Mouse (Mus musculus) limb, embryonic 11.5 days (tissue): ENCODE measurements at regions not wholly inside any gene's neighbourhood (a gene's known extent, or its start where the extent isn't known, plus 50 kb on each side); places are given as distances from the start of the nearest gene placed in this dataset.

Source experiments
- ATAC-seq: fragments of 200-750 bp; cut with Nextera tagmentation; 2 replicates; pipeline ENCODE4 v1.8.0; 2017; ENCODE audit warnings: low read depth; ENCODE audit not compliant: insufficient number of reproducible peaks, low FRiP score, low TSS enrichment
- DNase-seq: peaks from one replicate; pipeline ENCODE4 v3.0.0-alpha.2; 2015; ENCODE audit warnings: low spot score
- H3K27ac ChIP-seq: fragments of 300-500 bp; sonication (generic); replicated peaks from 2 replicates; pipeline ENCODE4 v1.5.1; 2014; ENCODE audit warnings: low read depth, mild to moderate bottlenecking, low read length
- H3K27me3 ChIP-seq: fragments of 300-500 bp; sonication (generic); 2 replicates; pipeline ENCODE4 v1.6.1; 2014; ENCODE audit warnings: mild to moderate bottlenecking, low read length, mixed read lengths; ENCODE audit not compliant: control insufficient read depth, insufficient read depth
- H3K36me3 ChIP-seq: fragments of 300-500 bp; sonication (generic); 2 replicates; pipeline ENCODE4 v1.6.1; 2014; ENCODE audit warnings: mild to moderate bottlenecking, low read length, moderate library complexity, mixed read lengths; ENCODE audit not compliant: control insufficient read depth, insufficient read depth
- H3K4me1 ChIP-seq: fragments of 300-500 bp; sonication (generic); 2 replicates; pipeline ENCODE4 v1.6.1; 2014; ENCODE audit warnings: low read length, mixed read lengths; ENCODE audit not compliant: control insufficient read depth, insufficient read depth
- H3K4me2 ChIP-seq: fragments of 300-500 bp; sonication (generic); 2 replicates; pipeline ENCODE4 v1.6.1; 2014; ENCODE audit warnings: low read depth, mild to moderate bottlenecking, moderate library complexity; ENCODE audit not compliant: severe bottlenecking
- H3K4me3 ChIP-seq: fragments of 300-500 bp; sonication (generic); 2 replicates; pipeline ENCODE4 v1.5.1; 2014; ENCODE audit warnings: low read depth, low read length
- H3K9ac ChIP-seq: fragments of 300-500 bp; sonication (generic); 2 replicates; pipeline ENCODE4 v1.6.1; 2014; ENCODE audit warnings: mild to moderate bottlenecking, low read length
- H3K9me3 ChIP-seq: fragments of 300-500 bp; sonication (generic); 2 replicates; pipeline ENCODE4 v1.6.1; 2016; ENCODE audit warnings: low read length; ENCODE audit not compliant: control insufficient read depth
- WGBS: fragments of 180-500 bp; shearing (Covaris S2); extraction: QIAGEN DNeasy Blood & Tissue Kit; methylation state at CpG from one replicate; pipeline ENCODE4 v1.1.7; 2014; 5-methylcytosine and 5-hydroxymethylcytosine counted together

DNA sequence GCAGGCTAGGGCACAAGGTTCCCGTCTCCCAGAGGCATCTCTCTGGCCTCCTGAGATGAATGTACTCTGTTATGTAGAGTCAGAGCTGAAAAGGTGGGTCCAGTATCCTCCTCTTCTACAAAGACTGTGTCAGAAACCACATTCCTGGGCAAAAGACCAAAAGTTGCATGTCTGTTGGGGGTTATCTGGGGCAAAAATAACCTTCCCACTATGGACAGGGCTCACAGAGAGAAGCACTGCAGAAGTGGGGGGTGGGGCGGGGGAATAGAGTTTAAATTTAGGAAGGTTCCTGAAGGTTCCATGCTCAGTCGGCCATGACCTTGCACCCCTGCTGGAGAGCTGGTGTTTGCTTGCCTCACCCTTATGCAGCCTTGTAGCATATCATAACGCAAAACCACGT, 165.9 kb downstream of the B3gnt2 start:
- no peaks in the 10 kb centered on the region for H3K4me1 ChIP-seq
- WGBS, result 84% methylated on average over 5 of the region's 5 CpGs
- no peak overlapping the region for H3K27ac ChIP-seq
- no peaks in the 10 kb centered on the region for H3K36me3 ChIP-seq
- H3K9me3 ChIP-seq, result no peaks in the 10 kb centered on the region
- ATAC-seq (no peak), DNase-seq (no peak)
- no peak overlapping the region for H3K4me2 ChIP-seq
- H3K27me3 ChIP-seq, result no peaks in the 10 kb centered on the region
- H3K9ac ChIP-seq, result no peak overlapping the region
- H3K4me3 ChIP-seq, result no peak overlapping the region

GRCm38 (mm10) chr11:22695237-22695636, 165.5 kb downstream of the B3gnt2 start:
- DNase-seq (no peak), ATAC-seq (no peak)
- Histone ChIP-seq H3K27me3 (no peaks in the 10 kb centered on the region), H3K4me2 (no peak overlapping the region), H3K4me1 (no peaks in the 10 kb centered on the region), H3K9ac (no peak overlapping the region), H3K9me3 (no peaks in the 10 kb centered on the region), H3K4me3 (no peak overlapping the region), H3K27ac (no peak overlapping the region), H3K36me3 (no peaks in the 10 kb centered on the region)
- 100% methylated on average over 1 of the region's 1 CpGs for WGBS

GRCm38 (mm10) chr11:22698057-22698941, 162.5 kb downstream of the B3gnt2 start:
- no peaks in the 10 kb centered on the region for H3K9me3 ChIP-seq
- ATAC-seq (no peak), DNase-seq (no peak)
- no peak overlapping the region for H3K4me3 ChIP-seq
- no peaks in the 10 kb centered on the region for H3K27me3 ChIP-seq
- 67% methylated on average over 5 of the region's 5 CpGs for WGBS
- no peak overlapping the region for H3K9ac ChIP-seq
- H3K36me3 ChIP-seq, result no peaks in the 10 kb centered on the region
- H3K4me2 ChIP-seq, result no peak overlapping the region
- H3K27ac ChIP-seq, result no peak overlapping the region
- no peaks in the 10 kb centered on the region for H3K4me1 ChIP-seq

DNA sequence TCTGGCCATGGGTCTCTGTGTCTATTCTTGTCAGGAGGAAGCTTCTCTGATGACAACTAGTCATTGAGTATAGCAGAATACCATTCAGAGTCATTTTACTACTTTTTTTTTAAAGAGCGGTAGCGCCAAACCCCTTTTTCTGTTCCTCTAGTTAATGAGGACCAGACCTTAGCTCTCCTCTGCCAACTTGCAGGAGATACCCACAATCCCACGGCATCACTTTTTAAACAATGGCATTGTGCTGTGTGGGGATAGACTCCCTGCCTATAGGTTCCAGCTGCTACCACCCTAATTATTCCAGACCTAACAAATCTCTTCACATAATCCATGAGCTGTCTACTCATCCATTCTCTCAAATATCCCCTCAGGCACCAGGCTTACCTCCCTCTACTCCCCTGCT, 154.7 kb downstream of the B3gnt2 start:
- WGBS, result 80% methylated on average over 3 of the region's 3 CpGs
- no peak for ATAC-seq
- H3K9me3 ChIP-seq, result no peaks in the 10 kb centered on the region
- no peak overlapping the region for H3K4me2 ChIP-seq
- H3K4me3 ChIP-seq, result no peak overlapping the region
- no peaks in the 10 kb centered on the region for H3K36me3 ChIP-seq
- no peak for DNase-seq
- H3K4me1 ChIP-seq, result no peaks in the 10 kb centered on the region
- no peaks in the 10 kb centered on the region for H3K27me3 ChIP-seq
- H3K9ac ChIP-seq, result no peak overlapping the region
- H3K27ac ChIP-seq, result no peak overlapping the region
